Mouse (Mus musculus) neural tube, embryonic 13.5 days (tissue): Measurements from ENCODE around the gene Gm26602. TPM values are rescaled to one million over a fixed set of nuclear protein-coding genes. Genes with fewer than 3 reads are reported as not detected.
A peak's percentile ranks its signal among the peaks of the same experiment; 100 is the strongest.

Experiments
- ATAC-seq: fragments of 200-750 bp; cut with Nextera tagmentation; 2 replicates; pipeline ENCODE4 v1.8.0; 2017; ENCODE audit warnings: low read depth, mild to moderate bottlenecking, moderate TSS enrichment, moderate library complexity
- H3K27ac ChIP-seq: fragments of 300-500 bp; sonication (generic); replicated peaks from 2 replicates; pipeline ENCODE4 v1.5.1; 2015; ENCODE audit warnings: moderate library complexity, mild to moderate bottlenecking, inconsistent platforms
- H3K27me3 ChIP-seq: fragments of 300-500 bp; sonication (generic); 2 replicates; pipeline ENCODE4 v1.6.1; 2015; ENCODE audit warnings: mild to moderate bottlenecking, inconsistent platforms
- H3K36me3 ChIP-seq: fragments of 300-500 bp; sonication (generic); 2 replicates; pipeline ENCODE4 v1.6.1; 2015; ENCODE audit warnings: mild to moderate bottlenecking, inconsistent platforms
- H3K4me1 ChIP-seq: fragments of 300-500 bp; sonication (generic); replicated peaks from 2 replicates; pipeline ENCODE4 v1.6.1; 2015; ENCODE audit warnings: inconsistent platforms
- H3K4me2 ChIP-seq: fragments of 300-500 bp; sonication (generic); 2 replicates; pipeline ENCODE4 v1.6.1; 2015; ENCODE audit warnings: inconsistent platforms, mild to moderate bottlenecking, moderate library complexity
- H3K4me3 ChIP-seq: fragments of 300-500 bp; sonication (generic); 2 replicates; pipeline ENCODE4 v1.5.1; 2015; ENCODE audit warnings: mild to moderate bottlenecking, inconsistent platforms
- H3K9ac ChIP-seq: fragments of 300-500 bp; sonication (generic); 2 replicates; pipeline ENCODE4 v1.6.1; 2015; ENCODE audit warnings: moderate library complexity, mild to moderate bottlenecking, inconsistent platforms
- H3K9me3 ChIP-seq: fragments of 300-500 bp; sonication (generic); 2 replicates; pipeline ENCODE4 v1.6.1; 2016; ENCODE audit warnings: inconsistent platforms
- WGBS: fragments of 180-500 bp; shearing (Covaris S2); methylation state at CpG from one replicate; pipeline ENCODE4 v1.1.7; 2015; 5-methylcytosine and 5-hydroxymethylcytosine counted together
- polyA plus RNA-seq: library from polyadenylated mRNA; unstranded; fragments of >200 nt; fragmentation: Nextera tagmentation; extraction: Ambion mirVana; gene quantifications from 2 replicates; pipeline ENCODE4 v1.2.1, GENCODE M21; 2015

Gene Gm26602
- polyA plus RNA-seq, 1 experiment from 2014 or later = 40.5 TPM

DNA sequence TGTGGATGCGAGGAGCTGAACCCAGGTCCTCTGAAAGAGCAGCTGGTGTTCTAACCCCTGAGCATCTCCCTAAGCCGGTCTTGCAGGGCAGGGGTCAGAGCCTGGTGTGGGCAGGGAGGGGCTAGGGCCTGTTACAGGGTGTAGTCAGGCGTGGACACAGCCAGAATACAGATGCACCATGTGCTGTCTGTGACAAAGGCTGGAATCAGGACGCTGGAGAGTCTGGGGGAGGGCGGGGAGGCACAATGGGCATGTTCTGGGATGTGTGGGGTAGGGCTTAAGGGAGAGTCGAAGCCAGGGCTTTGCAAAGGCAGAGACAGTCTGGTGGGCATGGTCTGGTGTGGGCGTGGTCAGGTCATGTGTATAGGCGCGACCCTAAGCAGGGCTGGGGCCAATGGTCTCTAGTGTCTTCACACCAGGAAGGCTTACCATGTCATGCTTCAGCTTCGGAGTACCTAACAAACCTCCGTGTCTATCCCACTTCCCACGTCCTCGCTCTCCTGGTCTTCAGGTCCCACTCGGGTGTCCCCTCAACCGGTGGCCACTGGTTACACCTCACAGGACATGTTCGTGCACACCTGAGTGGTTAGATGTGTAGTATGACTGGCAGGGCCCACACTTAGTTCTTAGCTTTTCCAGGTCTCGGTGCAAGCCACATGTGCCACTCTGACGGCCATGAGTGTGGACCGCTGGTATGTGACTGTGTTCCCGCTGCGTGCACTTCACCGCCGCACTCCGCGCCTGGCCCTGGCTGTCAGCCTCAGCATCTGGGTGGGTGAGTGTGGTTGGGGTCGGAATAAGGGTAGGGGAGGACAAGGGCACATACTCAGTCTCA, 9.6 kb downstream of the Gm26602 start:
- no peak overlapping the region for H3K9ac ChIP-seq
- H3K27me3 ChIP-seq = peaks cover 72% of the 10 kb centered on the region
- H3K4me1 ChIP-seq = peaks cover 38% of the 10 kb centered on the region
- H3K9me3 ChIP-seq = no peaks in the 10 kb centered on the region
- no peaks in the 10 kb centered on the region for H3K36me3 ChIP-seq
- no peak overlapping the region for H3K27ac ChIP-seq
- no peak for ATAC-seq
- peak overlapping the region; percentile 27 for H3K4me3 ChIP-seq
- peak overlapping the region; percentile 51 for H3K4me2 ChIP-seq
- WGBS = 15% methylated on average over 26 of the region's 26 CpGs

DNA sequence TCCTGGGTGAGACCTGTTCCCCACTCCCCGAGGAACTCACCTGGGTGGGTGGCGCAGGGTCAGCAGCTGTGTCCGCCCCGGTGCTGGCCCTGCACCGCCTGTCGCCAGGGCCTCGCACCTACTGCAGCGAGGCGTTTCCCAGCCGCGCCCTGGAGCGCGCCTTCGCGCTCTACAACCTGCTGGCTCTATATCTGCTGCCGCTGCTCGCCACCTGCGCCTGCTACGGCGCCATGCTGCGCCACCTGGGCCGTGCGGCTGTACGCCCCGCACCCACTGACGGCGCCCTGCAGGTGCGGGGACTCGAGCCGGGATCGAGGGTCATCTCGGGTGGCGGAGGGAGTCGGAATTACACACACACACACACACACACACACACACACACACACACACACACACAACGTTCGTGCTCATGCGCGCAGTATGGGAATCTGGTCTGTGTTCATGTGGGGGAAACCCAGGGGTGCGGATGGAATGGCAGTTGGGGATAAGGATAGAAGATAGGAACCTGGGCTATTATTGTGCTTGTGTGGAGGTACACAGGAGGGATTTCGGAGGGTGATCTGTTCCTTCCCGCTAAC, 10.4 kb downstream of the Gm26602 start, which contains the start of gene R3hdm4:
Gene R3hdm4 (minus strand): TSS at position 251 of the 578 bp plus-strand sequence.
- peak within 1 kb of the TSS; percentile 27 for H3K4me3 ChIP-seq

GRCm38 (mm10) chr10:79921572-79921971, 10.9 kb downstream of the Gm26602 start:
- WGBS = 1% methylated on average over 34 of the region's 34 CpGs

More for the DNA sequence above, 10.4 kb downstream of the Gm26602 start, which contains the start of gene R3hdm4:
- Histone ChIP-seq H3K4me1 (peaks cover 37% of the 10 kb centered on the region), H3K27ac (no peak within 1 kb of the TSS), H3K9me3 (no peaks in the 10 kb centered on the region), H3K4me2 (peak within 1 kb of the TSS; percentile 51), H3K36me3 (no peaks in the 10 kb centered on the region), H3K9ac (peak within 1 kb of the TSS; percentile 60), H3K27me3 (peaks cover 72% of the 10 kb centered on the region)
- whole genome bisulfite sequencing = 3% methylated on average over 41 of the region's 41 CpGs
- no peak for ATAC-seq

GRCm38 (mm10) chr10:79924998-79925784, 14.5 kb downstream of the Gm26602 start:
- Histone ChIP-seq H3K4me3 (peak overlapping the region; percentile 10; the same call in 1 of the 2 replicates), H3K27ac (no peak overlapping the region), H3K4me1 (peaks cover 42% of the 10 kb centered on the region), H3K9me3 (no peaks in the 10 kb centered on the region), H3K4me2 (peak overlapping the region; percentile 76), H3K27me3 (peaks cover 42% of the 10 kb centered on the region), H3K36me3 (no peaks in the 10 kb centered on the region), H3K9ac (0 out of 2 replicates have a peak overlapping the region, but pooled peaks have one; percentile 94)
- ATAC-seq = no peak
- 11% methylated on average over 29 of the region's 29 CpGs for WGBS

More at GRCm38 (mm10) chr10:79921572-79921971, 10.9 kb downstream of the Gm26602 start:
- peak overlapping the region; percentile 27 for H3K4me3 ChIP-seq
- peak overlapping the region; percentile 51 for H3K4me2 ChIP-seq
- ATAC-seq = no peak
- peak overlapping the region; percentile 60 for H3K9ac ChIP-seq
- H3K27ac ChIP-seq = no peak overlapping the region
- H3K36me3 ChIP-seq = no peaks in the 10 kb centered on the region
- H3K27me3 ChIP-seq = peaks cover 72% of the 10 kb centered on the region
- peaks cover 39% of the 10 kb centered on the region for H3K4me1 ChIP-seq
- no peaks in the 10 kb centered on the region for H3K9me3 ChIP-seq

GRCm38 (mm10) chr10:79925785-79926490, 15.3 kb downstream of the Gm26602 start:
- H3K9me3 ChIP-seq = no peaks in the 10 kb centered on the region
- H3K9ac ChIP-seq = peak overlapping the region; percentile 94
- peak overlapping the region; percentile 96 for H3K4me3 ChIP-seq
- 9% methylated on average over 15 of the region's 15 CpGs for WGBS
- peaks cover 4% of the 10 kb centered on the region for H3K36me3 ChIP-seq
- peak overlapping the region; percentile 76 for H3K4me2 ChIP-seq
- 0 out of 2 replicates have a peak, but pooled peaks have one; percentile 1 for ATAC-seq
- H3K27me3 ChIP-seq = peaks cover 34% of the 10 kb centered on the region
- peak overlapping the region; percentile 96; the same call in 1 of the 2 replicates for H3K27ac ChIP-seq
- peaks cover 45% of the 10 kb centered on the region for H3K4me1 ChIP-seq

DNA sequence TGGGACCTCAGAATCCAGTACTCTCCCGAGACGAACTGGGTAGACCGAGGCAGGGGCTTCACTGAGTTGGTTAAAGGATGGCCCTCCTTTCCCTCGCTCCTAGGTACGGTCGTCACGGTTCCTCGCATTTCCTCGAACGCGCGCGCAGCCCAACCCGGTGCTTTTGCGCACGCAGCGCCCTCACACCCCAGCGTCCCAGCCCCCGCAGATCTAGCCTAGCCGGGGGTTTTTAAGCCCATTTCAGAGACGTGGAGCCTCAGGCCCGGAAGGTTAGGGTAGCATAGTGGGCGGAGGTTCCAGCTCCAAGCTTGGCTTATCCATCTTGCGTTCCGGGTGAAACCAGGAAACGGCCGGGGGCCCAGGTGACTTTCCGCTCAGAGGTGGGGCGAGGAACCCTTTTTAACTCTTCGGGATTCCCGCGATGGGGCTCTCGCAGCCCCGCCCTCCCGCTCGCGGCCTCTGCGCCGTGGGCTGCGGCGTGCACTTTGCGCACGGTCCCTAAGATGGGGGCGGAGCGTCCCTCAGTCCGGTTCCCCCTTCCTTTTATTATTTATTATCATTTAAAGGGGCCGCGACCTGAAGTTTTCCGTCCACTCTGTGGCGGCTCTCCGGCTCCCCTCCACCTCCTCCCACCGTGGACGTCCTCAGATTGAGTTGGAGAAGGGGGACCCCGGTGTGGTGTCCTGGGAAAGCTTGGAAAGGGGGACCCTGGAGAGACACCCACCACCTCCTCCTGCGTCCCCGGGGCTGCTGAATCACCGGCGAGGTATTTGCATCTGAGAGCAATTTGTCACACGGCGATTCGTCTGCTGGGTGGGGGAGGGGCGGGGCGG, 16.1 kb downstream of the Gm26602 start, which contains the start of gene Arid3a:
Gene Arid3a (plus strand): TSS at position 553 of the 833 bp plus-strand sequence.
- H3K9ac ChIP-seq = peak within 1 kb of the TSS; percentile 94
- H3K27ac ChIP-seq = peak within 1 kb of the TSS; percentile 96
- H3K4me2 ChIP-seq = peak within 1 kb of the TSS; percentile 76
- under 1% methylated on average over 63 of the region's 63 CpGs for WGBS
- ATAC-seq = peak; percentile 77
- peak within 1 kb of the TSS; percentile 96 for H3K4me3 ChIP-seq
- no peaks in the 10 kb centered on the region for H3K9me3 ChIP-seq
- H3K4me1 ChIP-seq = peaks cover 45% of the 10 kb centered on the region
- peaks cover 27% of the 10 kb centered on the region for H3K27me3 ChIP-seq
- H3K36me3 ChIP-seq = peaks cover 12% of the 10 kb centered on the region

GRCm38 (mm10) chr10:79927324-79928029, 16.8 kb downstream of the Gm26602 start:
- WGBS = 1% methylated on average over 53 of the region's 54 CpGs
- peaks cover 50% of the 10 kb centered on the region for H3K4me1 ChIP-seq

GRCm38 (mm10) chr10:79928030-79928694, 17.5 kb downstream of the Gm26602 start:
- Histone ChIP-seq H3K4me1 (peaks cover 57% of the 10 kb centered on the region), H3K27me3 (peaks cover 12% of the 10 kb centered on the region), H3K36me3 (peaks cover 25% of the 10 kb centered on the region), H3K4me2 (peak overlapping the region; percentile 76), H3K27ac (peak overlapping the region; percentile 96), H3K4me3 (peak overlapping the region; percentile 96), H3K9me3 (no peaks in the 10 kb centered on the region), H3K9ac (peak overlapping the region; percentile 94)
- under 1% methylated on average over 29 of the region's 29 CpGs for WGBS
- ATAC-seq = no peak

More at GRCm38 (mm10) chr10:79927324-79928029, 16.8 kb downstream of the Gm26602 start:
- Histone ChIP-seq H3K36me3 (peaks cover 19% of the 10 kb centered on the region), H3K4me3 (peak overlapping the region; percentile 96), H3K9me3 (no peaks in the 10 kb centered on the region), H3K27me3 (peaks cover 19% of the 10 kb centered on the region), H3K4me2 (peak overlapping the region; percentile 76), H3K27ac (peak overlapping the region; percentile 96), H3K9ac (peak overlapping the region; percentile 94)
- peak; percentile 44 for ATAC-seq

GRCm38 (mm10) chr10:79928907-79929701, 18.4 kb downstream of the Gm26602 start:
- peak overlapping the region; percentile 76 for H3K4me2 ChIP-seq
- peaks cover 3% of the 10 kb centered on the region; the same call in 1 of the 2 replicates for H3K27me3 ChIP-seq
- ATAC-seq = no peak
- peak overlapping the region; percentile 96 for H3K27ac ChIP-seq
- 12% methylated on average over 9 of the region's 9 CpGs for WGBS
- no peaks in the 10 kb centered on the region for H3K9me3 ChIP-seq
- H3K4me3 ChIP-seq = peak overlapping the region; percentile 96
- H3K9ac ChIP-seq = peak overlapping the region; percentile 94
- H3K4me1 ChIP-seq = peaks cover 66% of the 10 kb centered on the region
- H3K36me3 ChIP-seq = peaks cover 34% of the 10 kb centered on the region
